Mouse (Mus musculus) limb, embryonic 14.5 days (tissue): ENCODE results near the gene Pparg. TPM values are rescaled to one million over a fixed set of nuclear protein-coding genes. Genes with fewer than 3 reads are reported as not detected.

Experiments used
- ATAC-seq: fragments of 200-750 bp; cut with Nextera tagmentation; 2 replicates; pipeline ENCODE4 v1.8.0; 2017; ENCODE audit warnings: low read depth, moderate number of reproducible peaks, moderate TSS enrichment; ENCODE audit not compliant: low FRiP score
- DNase-seq: peaks from one replicate; pipeline ENCODE4 v3.0.0-alpha.2; 2015; ENCODE audit warnings: low spot score
- H3K27ac ChIP-seq: fragments of 300-500 bp; sonication (generic); replicated peaks from 2 replicates; pipeline ENCODE4 v1.5.1; 2014; ENCODE audit warnings: low read depth, mild to moderate bottlenecking, low read length, moderate library complexity, mixed read lengths
- H3K27me3 ChIP-seq: fragments of 300-500 bp; sonication (generic); 2 replicates; pipeline ENCODE4 v1.6.1; 2014; ENCODE audit warnings: low read length, mixed read lengths; ENCODE audit not compliant: control insufficient read depth, insufficient read depth
- H3K36me3 ChIP-seq: fragments of 300-500 bp; sonication (generic); 2 replicates; pipeline ENCODE4 v1.6.1; 2014; ENCODE audit warnings: mild to moderate bottlenecking, low read length, moderate library complexity, mixed read lengths; ENCODE audit not compliant: control insufficient read depth, insufficient read depth
- H3K4me1 ChIP-seq: fragments of 300-500 bp; sonication (generic); 2 replicates; pipeline ENCODE4 v1.6.1; 2014; ENCODE audit warnings: antibody characterized with exemption, low read length, mixed read lengths; ENCODE audit not compliant: control insufficient read depth, insufficient read depth
- H3K4me2 ChIP-seq: fragments of 300-500 bp; sonication (generic); replicated peaks from 2 replicates; pipeline ENCODE4 v1.6.1; 2014; ENCODE audit warnings: low read depth, mild to moderate bottlenecking, low read length, moderate library complexity; ENCODE audit not compliant: severe bottlenecking
- H3K4me3 ChIP-seq: fragments of 300-500 bp; sonication (generic); replicated peaks from 2 replicates; pipeline ENCODE4 v1.5.1; 2014; ENCODE audit warnings: low read length
- H3K9ac ChIP-seq: fragments of 300-500 bp; sonication (generic); 2 replicates; pipeline ENCODE4 v1.6.1; 2014; ENCODE audit warnings: mild to moderate bottlenecking, low read depth, low read length, moderate library complexity; ENCODE audit not compliant: severe bottlenecking
- H3K9me3 ChIP-seq: fragments of 300-500 bp; sonication (generic); 2 replicates; pipeline ENCODE4 v1.6.1; 2016; ENCODE audit warnings: low read length; ENCODE audit not compliant: control insufficient read depth
- POLR2A ChIP-seq: fragments of 200-500 bp; IDR thresholded peaks from 2 replicates; pipeline ENCODE4 v1.8.0; 2012; ENCODE audit warnings: inconsistent platforms, mild to moderate bottlenecking, moderate library complexity, borderline replicate concordance; ENCODE audit not compliant: insufficient read depth, insufficient read length; ENCODE audit errors: extremely low read depth
- WGBS: fragments of 180-500 bp; shearing (Covaris S2); extraction: QIAGEN DNeasy Blood & Tissue Kit; methylation state at CpG from one replicate; pipeline ENCODE4 v1.1.7; 2014; 5-methylcytosine and 5-hydroxymethylcytosine counted together
- polyA plus RNA-seq, 2 experiments: library from polyadenylated mRNA; depleted of rRNA in 1 of 2; stranded (reverse) in 1 of 2; unstranded in 1 of 2; fragments of >200 nt; fragmentation: Nextera tagmentation in 1 of 2; extraction: Ambion mirVana in 1 of 2; gene quantifications; 2 replicates each; pipeline versions ENCODE4 v1.2.1 to v1.2.3; 2012 to 2014

Pparg gene
- polyA plus RNA-seq, 2 experiments = 2.1 to 2.3 TPM

- ATAC-seq (no peak), DNase-seq (no peak)
- no peaks in the 10 kb centered on the region for H3K27me3 ChIP-seq
- no peak for TF ChIP-seq POLR2A
- WGBS = 78% methylated on average over 1 of the region's 1 CpGs
- H3K36me3 ChIP-seq = no peaks in the 10 kb centered on the region
- no peak overlapping the region for H3K4me3 ChIP-seq
- H3K9ac ChIP-seq = no peak overlapping the region
- H3K9me3 ChIP-seq = no peaks in the 10 kb centered on the region
- H3K27ac ChIP-seq = no peak overlapping the region
- no peak overlapping the region for H3K4me2 ChIP-seq
- H3K4me1 ChIP-seq = no peaks in the 10 kb centered on the region
Observed at GRCm38 (mm10) chr6:115434054-115434453, 73.3 kb downstream of the Pparg start.

- no peak overlapping the region for H3K4me3 ChIP-seq
- no peak overlapping the region for H3K9ac ChIP-seq
- no peaks in the 10 kb centered on the region for H3K36me3 ChIP-seq
- DNase-seq = no peak
- no peak overlapping the region for H3K4me2 ChIP-seq
- H3K27me3 ChIP-seq = no peaks in the 10 kb centered on the region
- no peak for TF ChIP-seq POLR2A
- H3K9me3 ChIP-seq = no peaks in the 10 kb centered on the region
- no peak for ATAC-seq
- no peaks in the 10 kb centered on the region for H3K4me1 ChIP-seq
- WGBS = 66% methylated on average over 2 of the region's 2 CpGs
- no peak overlapping the region for H3K27ac ChIP-seq
Observed at GRCm38 (mm10) chr6:115434816-115435215, 74.1 kb downstream of the Pparg start.

- no peaks in the 10 kb centered on the region for H3K9me3 ChIP-seq
Observed at GRCm38 (mm10) chr6:115440231-115441006, 79.7 kb downstream of the Pparg start.

GRCm38 (mm10) chr6:115452501-115452900 is 91.8 kb downstream of the Pparg start:
- H3K27ac ChIP-seq = no peak overlapping the region
- H3K4me3 ChIP-seq = no peak overlapping the region
- TF ChIP-seq POLR2A = no peak
- DNase-seq (peak; percentile 4), ATAC-seq (no peak)
- no peak overlapping the region for H3K4me2 ChIP-seq
- H3K4me1 ChIP-seq = no peaks in the 10 kb centered on the region
- H3K36me3 ChIP-seq = no peaks in the 10 kb centered on the region
- no peak overlapping the region for H3K9ac ChIP-seq
- H3K9me3 ChIP-seq = no peaks in the 10 kb centered on the region
- H3K27me3 ChIP-seq = no peaks in the 10 kb centered on the region
- 70% methylated on average over 1 of the region's 1 CpGs for WGBS

More at GRCm38 (mm10) chr6:115440231-115441006, 79.7 kb downstream of the Pparg start:
- ATAC-seq = no peak
- H3K27ac ChIP-seq = no peak overlapping the region
- no peaks in the 10 kb centered on the region for H3K4me1 ChIP-seq
- H3K4me3 ChIP-seq = no peak overlapping the region
- no peak overlapping the region for H3K9ac ChIP-seq
- DNase-seq = no peak
- H3K36me3 ChIP-seq = no peaks in the 10 kb centered on the region
- H3K4me2 ChIP-seq = no peak overlapping the region
- no peaks in the 10 kb centered on the region for H3K27me3 ChIP-seq
- no peak for TF ChIP-seq POLR2A
- WGBS = 78% methylated on average over 5 of the region's 5 CpGs

GRCm38 (mm10) chr6:115462743-115463337 is 102.1 kb downstream of the Pparg start:
- no peaks in the 10 kb centered on the region for H3K27me3 ChIP-seq
- no peak for TF ChIP-seq POLR2A
- DNase-seq (no peak), ATAC-seq (no peak)
- no peak overlapping the region for H3K9ac ChIP-seq
- no peaks in the 10 kb centered on the region for H3K36me3 ChIP-seq
- H3K27ac ChIP-seq = no peak overlapping the region
- H3K9me3 ChIP-seq = no peaks in the 10 kb centered on the region
- H3K4me2 ChIP-seq = no peak overlapping the region
- no peaks in the 10 kb centered on the region for H3K4me1 ChIP-seq
- 82% methylated on average over 16 of the region's 16 CpGs for WGBS
- H3K4me3 ChIP-seq = no peak overlapping the region
